Mouse (Mus musculus): Measurements from ENCODE around the gene Aprt. TPM values are rescaled to one million over a fixed set of nuclear protein-coding genes. Genes with fewer than 3 reads are reported as not detected.
A peak's percentile ranks its signal among the peaks of the same experiment; 100 is the strongest.

Aprt gene
- polyA plus RNA-seq, 1 experiment = 177 TPM

DNA sequence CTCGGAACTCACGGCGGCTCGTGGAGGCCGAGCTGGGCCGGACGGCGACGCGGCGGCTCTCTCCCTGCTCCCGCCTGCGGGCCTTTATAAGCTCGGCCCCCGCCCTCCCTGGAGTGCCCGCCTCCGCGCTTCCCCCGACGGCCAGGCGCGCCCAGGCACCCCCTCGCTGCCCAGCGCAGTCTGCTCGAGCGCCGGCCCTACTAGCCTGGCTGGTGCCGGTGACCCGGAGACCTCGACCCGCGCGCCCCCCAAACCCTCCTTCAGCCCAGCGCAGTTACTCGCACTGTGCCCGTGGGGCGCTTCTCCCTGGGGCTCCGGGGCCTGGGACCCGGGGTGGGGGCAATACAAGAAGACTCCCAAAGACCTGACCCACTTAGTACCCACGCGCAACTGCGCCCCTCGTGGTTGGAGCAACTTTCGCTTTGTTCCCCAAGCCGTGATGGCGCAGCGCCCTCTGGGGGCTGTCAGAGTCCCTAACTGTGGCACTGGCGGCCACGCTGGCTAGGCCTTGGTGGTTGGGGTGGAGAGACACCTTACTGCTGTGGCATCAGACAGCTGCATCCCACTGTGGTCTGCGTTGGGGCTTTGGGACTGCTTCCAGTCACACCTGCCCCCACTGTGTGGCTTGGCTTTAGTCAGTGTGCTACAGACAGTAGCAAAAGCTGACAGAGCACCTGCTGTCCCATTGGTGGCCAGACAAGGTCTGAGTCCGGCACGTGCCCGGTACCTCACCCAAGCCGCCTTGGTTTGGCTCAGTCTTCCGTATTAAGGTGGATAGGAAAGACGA lies 25.3 kb downstream of the Aprt start, which contains the start of gene Piezo1:
Gene Piezo1, minus strand, starts transcription at position 65 of the 787 bp plus-strand sequence.
- Histone ChIP-seq H3K36me3 (ENCODE audit: control insufficient read depth, insufficient read depth, low read length) (no peaks in the 10 kb centered on the region), H3K27ac (ENCODE audit: insufficient read depth, low read depth, low read length) (peak within 1 kb of the TSS; percentile 87), H3K4me1 (ENCODE audit: control insufficient read depth, insufficient read depth, low read length) (peaks cover 26% of the 10 kb centered on the region), H3K27me3 (replicated peaks; ENCODE audit: control insufficient read depth, insufficient read depth, low read length) (no peaks in the 10 kb centered on the region), H3K4me3 (ENCODE audit: insufficient read depth, low read depth, low read length) (peak within 1 kb of the TSS; percentile 82)
- TF ChIP-seq POLR2A (IDR thresholded peaks at IDR 0.05; ENCODE audit: low read depth, low read length) (peak; percentile 60), CTCF (conservative IDR thresholded peaks at IDR 0.05; ENCODE audit: insufficient read depth, insufficient read length, low read depth, low read length) (peak; percentile 99)
- 9% methylated on average over 56 of the region's 56 CpGs for whole genome bisulfite sequencing
- peak; percentile 96 for DNase-seq

- TF ChIP-seq CTCF (conservative IDR thresholded peaks at IDR 0.05; ENCODE audit: insufficient read depth, insufficient read length, low read depth, low read length) = no peak
- no peak for TF ChIP-seq POLR2A (IDR thresholded peaks at IDR 0.05; ENCODE audit: low read depth, low read length)
- Histone ChIP-seq H3K27ac (ENCODE audit: insufficient read depth, low read depth, low read length) (peak overlapping the region; percentile 87), H3K36me3 (ENCODE audit: control insufficient read depth, insufficient read depth, low read length) (no peaks in the 10 kb centered on the region), H3K4me1 (ENCODE audit: control insufficient read depth, insufficient read depth, low read length) (peaks cover 31% of the 10 kb centered on the region), H3K4me3 (ENCODE audit: insufficient read depth, low read depth, low read length) (peak overlapping the region; percentile 82), H3K27me3 (replicated peaks; ENCODE audit: control insufficient read depth, insufficient read depth, low read length) (no peaks in the 10 kb centered on the region)
- WGBS = under 1% methylated on average over 42 of the region's 43 CpGs
- no peak for DNase-seq
Measured at GRCm38 (mm10) chr8:122550995-122551264, 25.8 kb downstream of the Aprt start.

DNA sequence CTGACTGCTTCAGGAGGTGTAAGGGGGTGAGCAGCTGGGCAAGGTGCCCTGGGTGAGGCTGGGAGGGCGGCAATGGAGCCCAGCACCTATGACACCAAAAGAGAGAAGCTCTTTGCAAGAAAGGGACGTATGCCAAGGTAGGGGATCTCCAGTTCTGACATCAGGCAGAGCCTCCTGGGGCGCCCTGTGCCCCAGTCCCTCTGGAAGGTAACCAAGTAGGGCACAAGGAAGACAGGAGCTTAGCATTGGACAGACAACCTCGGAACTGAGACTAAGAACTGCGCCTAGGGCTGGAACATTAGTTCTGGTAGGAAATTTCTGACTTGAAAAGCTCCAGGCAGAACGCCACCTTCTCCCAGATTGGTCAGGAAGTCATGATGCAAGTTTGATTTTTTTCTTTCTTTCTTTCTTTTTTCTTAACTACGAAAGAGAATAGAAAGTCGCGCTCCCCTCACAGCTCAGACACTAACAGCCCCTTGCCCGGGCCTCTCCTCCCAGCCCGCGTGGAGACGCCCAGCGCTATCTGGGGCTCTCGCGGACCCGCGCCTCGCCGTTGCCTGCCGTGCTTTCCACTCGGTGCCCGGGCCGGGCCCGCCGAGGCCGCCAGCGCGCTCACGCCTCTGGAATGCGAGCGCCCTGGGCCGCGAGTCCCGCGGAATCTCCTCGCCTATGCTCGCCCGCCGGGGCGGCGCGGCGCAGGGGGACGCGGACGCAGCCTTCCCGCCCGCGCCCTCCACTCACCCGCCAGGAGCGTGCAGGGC lies 26.3 kb downstream of the Aprt start:
- H3K36me3 ChIP-seq (ENCODE audit: control insufficient read depth, insufficient read depth, low read length) = no peaks in the 10 kb centered on the region
- no peak for TF ChIP-seq POLR2A (IDR thresholded peaks at IDR 0.05; ENCODE audit: low read depth, low read length)
- TF ChIP-seq CTCF (conservative IDR thresholded peaks at IDR 0.05; ENCODE audit: insufficient read depth, insufficient read length, low read depth, low read length) = no peak
- no peaks in the 10 kb centered on the region for H3K27me3 ChIP-seq (replicated peaks; ENCODE audit: control insufficient read depth, insufficient read depth, low read length)
- peak overlapping the region; percentile 82 for H3K4me3 ChIP-seq (ENCODE audit: insufficient read depth, low read depth, low read length)
- peaks cover 34% of the 10 kb centered on the region for H3K4me1 ChIP-seq (ENCODE audit: control insufficient read depth, insufficient read depth, low read length)
- DNase-seq = peak; percentile 65
- 2% methylated on average over 52 of the region's 52 CpGs for WGBS
- peak overlapping the region; percentile 87 for H3K27ac ChIP-seq (ENCODE audit: insufficient read depth, low read depth, low read length)

GRCm38 (mm10) chr8:122548891-122549439 lies 27.7 kb downstream of the Aprt start:
- Histone ChIP-seq H3K36me3 (ENCODE audit: control insufficient read depth, insufficient read depth, low read length) (no peaks in the 10 kb centered on the region), H3K27me3 (replicated peaks; ENCODE audit: control insufficient read depth, insufficient read depth, low read length) (no peaks in the 10 kb centered on the region), H3K4me3 (ENCODE audit: insufficient read depth, low read depth, low read length) (no peak overlapping the region), H3K27ac (ENCODE audit: insufficient read depth, low read depth, low read length) (no peak overlapping the region), H3K4me1 (ENCODE audit: control insufficient read depth, insufficient read depth, low read length) (peaks cover 34% of the 10 kb centered on the region)
- TF ChIP-seq POLR2A (IDR thresholded peaks at IDR 0.05; ENCODE audit: low read depth, low read length) (no peak), CTCF (conservative IDR thresholded peaks at IDR 0.05; ENCODE audit: insufficient read depth, insufficient read length, low read depth, low read length) (no peak)
- no peak for DNase-seq
- 82% methylated on average over 3 of the region's 3 CpGs for WGBS

GRCm38 (mm10) chr8:122548331-122548730 lies 28.4 kb downstream of the Aprt start:
- Histone ChIP-seq H3K4me3 (ENCODE audit: insufficient read depth, low read depth, low read length) (no peak overlapping the region), H3K4me1 (ENCODE audit: control insufficient read depth, insufficient read depth, low read length) (peaks cover 34% of the 10 kb centered on the region), H3K36me3 (ENCODE audit: control insufficient read depth, insufficient read depth, low read length) (no peaks in the 10 kb centered on the region), H3K27me3 (replicated peaks; ENCODE audit: control insufficient read depth, insufficient read depth, low read length) (no peaks in the 10 kb centered on the region), H3K27ac (ENCODE audit: insufficient read depth, low read depth, low read length) (peak overlapping the region; percentile 95)
- WGBS = 74% methylated on average over 13 of the region's 13 CpGs
- TF ChIP-seq POLR2A (IDR thresholded peaks at IDR 0.05; ENCODE audit: low read depth, low read length) (no peak), CTCF (conservative IDR thresholded peaks at IDR 0.05; ENCODE audit: insufficient read depth, insufficient read length, low read depth, low read length) (no peak)
- DNase-seq = no peak

DNA sequence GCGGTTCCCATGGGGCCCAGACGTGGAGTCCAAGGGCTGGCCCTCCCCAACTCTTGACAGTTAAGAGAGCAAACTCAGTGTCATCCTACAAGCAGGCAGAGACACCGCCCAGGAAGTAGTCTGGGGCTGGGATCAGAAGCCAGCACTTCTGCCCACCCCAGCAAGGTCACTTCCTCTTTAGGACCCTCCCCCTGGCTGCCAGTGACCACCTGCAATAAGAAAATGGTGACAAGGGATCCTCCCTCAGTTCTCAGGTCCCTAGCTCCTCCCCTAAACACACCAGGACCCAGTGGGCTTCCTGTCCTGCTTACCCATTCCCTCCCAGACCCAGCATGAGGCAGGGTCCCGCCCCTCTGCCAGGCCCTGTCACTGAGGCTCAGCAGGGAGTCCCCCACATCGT lies 28.9 kb downstream of the Aprt start:
- H3K4me3 ChIP-seq (ENCODE audit: insufficient read depth, low read depth, low read length) = no peak overlapping the region
- H3K4me1 ChIP-seq (ENCODE audit: control insufficient read depth, insufficient read depth, low read length) = peaks cover 34% of the 10 kb centered on the region
- H3K27me3 ChIP-seq (replicated peaks; ENCODE audit: control insufficient read depth, insufficient read depth, low read length) = no peaks in the 10 kb centered on the region
- TF ChIP-seq POLR2A (IDR thresholded peaks at IDR 0.05; ENCODE audit: low read depth, low read length) (no peak), CTCF (conservative IDR thresholded peaks at IDR 0.05; ENCODE audit: insufficient read depth, insufficient read length, low read depth, low read length) (no peak)
- WGBS = 34% methylated on average over 5 of the region's 5 CpGs
- H3K27ac ChIP-seq (ENCODE audit: insufficient read depth, low read depth, low read length) = peak overlapping the region; percentile 95
- H3K36me3 ChIP-seq (ENCODE audit: control insufficient read depth, insufficient read depth, low read length) = no peaks in the 10 kb centered on the region
- peak; percentile 44 for DNase-seq

All from kidney, adult 2 months (tissue).